8 mouse cellular contexts compared by ENCODE assay signal in the genomic region with DNA sequence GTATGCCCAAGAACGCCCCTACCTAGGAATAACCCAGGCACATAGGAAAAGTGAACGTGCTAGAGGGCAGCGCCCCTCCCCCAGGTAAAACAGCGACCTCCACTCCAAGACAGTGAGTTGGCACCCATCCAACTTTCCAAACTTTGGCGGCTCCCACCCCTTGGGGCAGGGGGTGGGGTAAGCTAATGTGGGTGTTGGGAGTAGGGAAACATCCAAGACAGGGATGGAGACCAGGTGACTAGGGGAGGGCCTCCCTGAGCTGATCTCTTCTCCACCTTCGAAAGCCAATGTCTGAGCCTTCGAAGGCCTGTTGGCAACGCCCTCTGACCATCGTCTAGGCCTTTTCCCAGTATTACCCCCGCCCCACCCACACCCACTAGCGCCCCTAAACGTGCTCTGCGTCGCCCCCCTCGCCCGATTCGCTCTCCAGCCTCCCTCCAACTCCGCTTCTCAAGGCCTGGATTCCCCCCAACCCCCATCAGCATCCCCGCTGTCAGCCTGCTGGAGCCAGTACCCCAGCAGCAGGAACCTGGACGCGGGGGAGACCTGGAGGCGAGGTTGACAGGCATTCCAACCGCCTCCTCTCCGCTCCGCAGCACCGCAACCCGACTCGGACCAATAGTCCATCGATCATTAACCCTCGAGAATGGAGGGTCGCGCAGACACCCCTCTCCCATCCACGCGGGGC. TPM values are rescaled to one million over a fixed set of nuclear protein-coding genes. Genes with fewer than 3 reads are reported as not detected.
DNase-seq lines count a peak whose midpoint lies in the region; ATAC-seq lines count a peak whose summit lies in the region.

No protein-coding gene starts in this region.

- H3K4me1 ChIP-seq in forebrain, embryonic 11.5 days (replicated peaks; ENCODE audit: control insufficient read depth, insufficient read depth, low read length), result peaks cover 20% of the 10 kb centered on the region
- peaks cover 46% of the 10 kb centered on the region for H3K4me1 ChIP-seq in midbrain, embryonic 16.5 days (ENCODE audit: control insufficient read depth, insufficient read depth, low read length)

- ATAC-seq in forebrain, embryonic 11.5 days (replicated peaks; ENCODE audit: low FRiP score), result 0 out of 2 replicates have a peak, but pooled peaks have one; percentile 1
- peak; percentile 15 for ATAC-seq in midbrain, embryonic 16.5 days

- intact Hi-C loops in gastrocnemius, postnatal 14 days (cut with DNase I; ENCODE audit: low total_unique reads), result no loop called here
- intact Hi-C loops in gastrocnemius, postnatal 36 days (cut with DNase I), result no loop called here

- peak overlapping the region; percentile 77 for H3K4me3 ChIP-seq in forebrain, embryonic 11.5 days (ENCODE audit: low read depth, low read length)
- H3K4me3 ChIP-seq in midbrain, embryonic 16.5 days (ENCODE audit: low read depth, low read length), result peak overlapping the region; percentile 80

- no peak overlapping the region; the same call in 1 of the 2 replicates for H3K27ac ChIP-seq in forebrain, embryonic 11.5 days (ENCODE audit: low read depth, low read length)
- H3K27ac ChIP-seq in midbrain, embryonic 16.5 days (ENCODE audit: low read length), result peak overlapping the region; percentile 95

- no peaks in the 10 kb centered on the region for H3K9me3 ChIP-seq in forebrain, embryonic 11.5 days (ENCODE audit: control insufficient read depth, low read length)
- H3K9me3 ChIP-seq in midbrain, embryonic 16.5 days (replicated peaks; ENCODE audit: control insufficient read depth, low read length, poor library complexity, severe bottlenecking), result no peaks in the 10 kb centered on the region

- peak overlapping the region; percentile 94 for H3K4me2 ChIP-seq in forebrain, embryonic 11.5 days (ENCODE audit: low read depth, low read length, severe bottlenecking)
- H3K4me2 ChIP-seq in midbrain, embryonic 16.5 days (ENCODE audit: low read length), result peak overlapping the region; percentile 81

- H3K27me3 ChIP-seq in forebrain, embryonic 11.5 days (ENCODE audit: control insufficient read depth, insufficient read depth, low read length), result no peaks in the 10 kb centered on the region
- no peaks in the 10 kb centered on the region for H3K27me3 ChIP-seq in midbrain, embryonic 16.5 days (ENCODE audit: control insufficient read depth, insufficient read depth, low read depth, low read length)

- peak overlapping the region; percentile 85 for H3K9ac ChIP-seq in forebrain, embryonic 11.5 days (ENCODE audit: low read length)
- H3K9ac ChIP-seq in midbrain, embryonic 16.5 days (ENCODE audit: low read depth, low read length), result peak overlapping the region; percentile 95

- H3K36me3 ChIP-seq in forebrain, embryonic 11.5 days (ENCODE audit: control insufficient read depth, insufficient read depth, low read length), result no peaks in the 10 kb centered on the region
- H3K36me3 ChIP-seq in midbrain, embryonic 16.5 days (ENCODE audit: control insufficient read depth, insufficient read depth, low read length), result peaks cover 9% of the 10 kb centered on the region

- peak; percentile 50 for DNase-seq in gastrocnemius, postnatal 14 days
- DNase-seq in gastrocnemius, postnatal 36 days, result no peak
- DNase-seq in urinary bladder, postnatal 25 days (ENCODE audit: low spot score), result peak; percentile 15
- no peak for DNase-seq in urinary bladder, adult 2 months (ENCODE audit: low spot score)
- DNase-seq in forebrain, embryonic 11.5 days (ENCODE audit: low spot score), result peak; percentile 76
- peak; percentile 65 for DNase-seq in kidney, postnatal 10 days
- no peak for DNase-seq in urinary bladder, postnatal 14 days (ENCODE audit: low spot score)

- 4% methylated on average over 33 of the region's 34 CpGs for WGBS in forebrain, embryonic 11.5 days
- WGBS in midbrain, embryonic 16.5 days, result 3% methylated on average over 32 of the region's 34 CpGs

RNA-seq across cellular contexts. Expression of a gene that starts 1.1 kb away (rescaled TPM):
- total RNA-seq in gastrocnemius, postnatal 14 days (2021), result 100 to 1,000 TPM; 281 to 311 TPM
- total RNA-seq in gastrocnemius, postnatal 36 days (2021), result 100 to 1,000 TPM; 215 to 243 TPM
- 12.1 and 12.4 TPM in 2 replicates for polyA plus RNA-seq in urinary bladder, adult 2 months (2012; rRNA removed)
- 9.6 and 11.1 TPM in 2 replicates for polyA plus RNA-seq in forebrain, embryonic 11.5 days (2014; fragmentation: Nextera tagmentation; extraction: Ambion mirVana)
- polyA plus RNA-seq in midbrain, embryonic 16.5 days (2015; fragmentation: Nextera tagmentation; extraction: Ambion mirVana), result 73.2 and 77.6 TPM in 2 replicates

RNA-seq across cellular contexts. Expression of a gene that starts 4.8 kb away (rescaled TPM):
- total RNA-seq in gastrocnemius, postnatal 14 days (2021), result 100 to 1,000 TPM; 628 to 686 TPM
- total RNA-seq in gastrocnemius, postnatal 36 days (2021), result 100 to 1,000 TPM; 368 to 452 TPM
- 1,600 and 1,809 TPM in 2 replicates for polyA plus RNA-seq in urinary bladder, adult 2 months (2012; rRNA removed)
- 897 and 919 TPM in 2 replicates for polyA plus RNA-seq in forebrain, embryonic 11.5 days (2014; fragmentation: Nextera tagmentation; extraction: Ambion mirVana)
- 583 and 598 TPM in 2 replicates for polyA plus RNA-seq in midbrain, embryonic 16.5 days (2015; fragmentation: Nextera tagmentation; extraction: Ambion mirVana)

RNA-seq across cellular contexts. Expression of a gene that starts 25.7 kb away (rescaled TPM):
- under 1 TPM; 0.64 to 0.75 TPM for total RNA-seq in gastrocnemius, postnatal 14 days (2021)
- under 1 TPM; 0.32 to 0.79 TPM for total RNA-seq in gastrocnemius, postnatal 36 days (2021)
- polyA plus RNA-seq in urinary bladder, adult 2 months (2012; rRNA removed), result 3.2 and 3.9 TPM in 2 replicates
- 10.4 and 12.3 TPM in 2 replicates for polyA plus RNA-seq in forebrain, embryonic 11.5 days (2014; fragmentation: Nextera tagmentation; extraction: Ambion mirVana)
- 6.3 and 8.4 TPM in 2 replicates for polyA plus RNA-seq in midbrain, embryonic 16.5 days (2015; fragmentation: Nextera tagmentation; extraction: Ambion mirVana)

RNA-seq across cellular contexts. Expression of a gene that starts 31.6 kb away (rescaled TPM):
- under 1 TPM; 0.07 to 0.29 TPM for total RNA-seq in gastrocnemius, postnatal 14 days (2021)
- total RNA-seq in gastrocnemius, postnatal 36 days (2021), result under 1 TPM; 0.07 to 0.15 TPM
- polyA plus RNA-seq in urinary bladder, adult 2 months (2012; rRNA removed), result 0.14 and 0.41 TPM in 2 replicates
- 0.81 and 0.86 TPM in 2 replicates for polyA plus RNA-seq in forebrain, embryonic 11.5 days (2014; fragmentation: Nextera tagmentation; extraction: Ambion mirVana)
- polyA plus RNA-seq in midbrain, embryonic 16.5 days (2015; fragmentation: Nextera tagmentation; extraction: Ambion mirVana), result 2.6 and 4.0 TPM in 2 replicates

RNA-seq across cellular contexts. Expression of a gene that starts 35.5 kb away (rescaled TPM):
- total RNA-seq in gastrocnemius, postnatal 14 days (2021), result 1 to 10 TPM; 6.2 to 8.0 TPM
- total RNA-seq in gastrocnemius, postnatal 36 days (2021), result 1 to 10 TPM; 2.8 to 3.7 TPM
- 3.6 and 5.3 TPM in 2 replicates for polyA plus RNA-seq in urinary bladder, adult 2 months (2012; rRNA removed)
- polyA plus RNA-seq in forebrain, embryonic 11.5 days (2014; fragmentation: Nextera tagmentation; extraction: Ambion mirVana), result 0.20 TPM in 1 of 2 replicates, not detected in the other
- 2.7 and 3.1 TPM in 2 replicates for polyA plus RNA-seq in midbrain, embryonic 16.5 days (2015; fragmentation: Nextera tagmentation; extraction: Ambion mirVana)

Comparison
In these comparisons a context has a peak if more than half of its experiments do, and no peak if none do; other contexts are left out.
1. DNase-seq: peak in gastrocnemius, postnatal 14 days (single experiment), urinary bladder, postnatal 25 days (single experiment), forebrain, embryonic 11.5 days (single experiment) and kidney, postnatal 10 days (single experiment); none in gastrocnemius, postnatal 36 days (0 of 2), urinary bladder, adult 2 months (single experiment) and urinary bladder, postnatal 14 days (single experiment).